Mouse (Mus musculus) left cerebral cortex, adult 2 months (tissue): ENCODE measurements around the gene Timm29. TPM values are rescaled to one million over a fixed set of nuclear protein-coding genes. Genes with fewer than 3 reads are reported as not detected.
"Not testable (repeated sequence)": the region's sequence is repeated elsewhere in the genome, so short reads cannot be mapped to it uniquely, and the experiment has no call there.

ENCODE experiments used
- DNase-seq, 2 experiments: peaks; one replicate each; pipeline ENCODE4 v3.0.0; 2021 to 2022; ENCODE audit warnings: low spot score in 2 of 2, mixed read lengths in 1 of 2; ENCODE audit errors: extremely low spot score in 1 of 2
- H3K27ac ChIP-seq: fragments of 200-600 bp; 2 replicates; pipeline ENCODE4 v1.8.1; 2022
- H3K4me3 ChIP-seq: fragments of 200-600 bp; 2 replicates; pipeline ENCODE4 v1.8.1; 2022
- CTCF ChIP-seq: fragments of 200-600 bp; IDR thresholded peaks from 2 replicates; pipeline ENCODE4 v1.8.1; 2022; ENCODE audit warnings: antibody characterized with exemption, mild to moderate bottlenecking, moderate library complexity
- intact Hi-C: fragments of 180-260 bp; cut with DNase I; formaldehyde crosslinking; loops from one replicate; pipeline ENCODE4 v1.15.1; 2025
- total RNA-seq, 2 experiments: library from RNA; stranded (reverse); gene quantifications; 2 replicates each; pipeline ENCODE4 v1.2.3; 2021

The Timm29 gene
- total RNA-seq, 2 experiments from 2014 or later: 52.3 to 53.2 TPM

- intact Hi-C loops: no loop called here
- no peak overlapping the region for H3K4me3 ChIP-seq
Measured at GRCm38 (mm10) chr9:21587678-21588349, 4.7 kb upstream of the Timm29 start.

GRCm38 (mm10) chr9:21588350-21588749 lies 4.2 kb upstream of the Timm29 start:
- DNase-seq: no peak
- intact Hi-C loops: no loop called here

More at GRCm38 (mm10) chr9:21587678-21588349, 4.7 kb upstream of the Timm29 start:
- DNase-seq: peak in 1 of 2 experiments; percentile 21
- H3K27ac ChIP-seq: peak overlapping the region; percentile 32; the same call in 1 of the 2 replicates
- no peak for TF ChIP-seq CTCF

GRCm38 (mm10) chr9:21589538-21589937 lies 3.0 kb upstream of the Timm29 start:
- H3K4me3 ChIP-seq: no peak overlapping the region
- no peak overlapping the region for H3K27ac ChIP-seq
- no peak for DNase-seq
- intact Hi-C loops: no loop called here
- no peak for TF ChIP-seq CTCF

More at GRCm38 (mm10) chr9:21588350-21588749, 4.2 kb upstream of the Timm29 start:
- no peak overlapping the region for H3K4me3 ChIP-seq
- no peak for TF ChIP-seq CTCF
- H3K27ac ChIP-seq: no peak overlapping the region

- DNase-seq: no peak
- intact Hi-C loops: loop anchor here (5.0 kb wide), 1 partner anchor 44 kb away; the partner anchor contains the start of gene Carm1
- Histone ChIP-seq H3K4me3 (peak overlapping the region; percentile 95), H3K27ac (no peak overlapping the region)
- no peak for TF ChIP-seq CTCF
Measured at GRCm38 (mm10) chr9:21591127-21591830, 1.2 kb upstream of the Timm29 start.

DNA sequence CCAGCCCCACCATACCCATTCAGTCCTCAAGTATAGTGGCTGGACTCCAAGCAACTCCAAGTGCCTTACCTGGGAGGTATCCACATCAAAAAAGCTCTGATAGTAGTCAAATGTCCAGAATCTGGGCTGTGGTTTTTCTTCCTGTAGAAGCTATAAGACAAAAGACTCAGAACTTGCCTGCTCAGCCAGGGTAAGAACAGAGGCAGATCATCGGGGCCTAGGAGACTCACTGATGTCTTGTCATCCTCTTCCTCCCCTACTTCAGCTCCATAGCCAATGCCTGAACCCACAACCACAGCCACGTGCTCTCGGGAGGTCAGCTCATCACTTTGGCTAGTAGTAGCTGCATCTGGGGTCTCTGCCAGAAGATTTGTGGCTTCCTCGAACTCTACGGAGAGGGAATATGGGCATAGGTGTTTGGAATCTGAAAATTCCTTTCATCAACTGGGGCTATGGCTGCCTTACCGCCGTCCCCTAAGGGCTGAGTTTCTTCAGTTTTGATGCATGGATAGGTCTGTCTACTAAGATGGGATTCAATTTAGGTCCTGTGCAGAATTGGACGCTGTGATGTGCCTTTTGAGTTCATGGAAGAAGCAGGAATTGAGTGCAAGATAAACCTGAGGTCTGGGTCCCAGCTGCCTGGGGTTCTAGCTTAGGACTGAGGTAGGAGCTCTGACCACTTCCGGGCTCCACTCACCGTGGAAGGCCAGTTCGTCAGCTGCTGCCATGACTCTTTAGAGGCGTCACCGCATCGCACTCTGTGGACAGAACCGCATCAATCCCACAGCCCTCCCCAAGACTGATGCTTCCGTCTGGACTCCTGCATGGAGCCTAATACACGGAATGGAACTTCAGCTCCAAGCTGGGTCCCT lies 455 bp upstream of the Timm29 start:
- DNase-seq: no peak
- intact Hi-C loops: loop anchor here (5.0 kb wide), 1 partner anchor 45 kb away; the partner anchor contains the start of gene Carm1
- peak overlapping the region; percentile 95 for H3K4me3 ChIP-seq
- H3K27ac ChIP-seq: peak overlapping the region; percentile 96
- no peak for TF ChIP-seq CTCF

DNA sequence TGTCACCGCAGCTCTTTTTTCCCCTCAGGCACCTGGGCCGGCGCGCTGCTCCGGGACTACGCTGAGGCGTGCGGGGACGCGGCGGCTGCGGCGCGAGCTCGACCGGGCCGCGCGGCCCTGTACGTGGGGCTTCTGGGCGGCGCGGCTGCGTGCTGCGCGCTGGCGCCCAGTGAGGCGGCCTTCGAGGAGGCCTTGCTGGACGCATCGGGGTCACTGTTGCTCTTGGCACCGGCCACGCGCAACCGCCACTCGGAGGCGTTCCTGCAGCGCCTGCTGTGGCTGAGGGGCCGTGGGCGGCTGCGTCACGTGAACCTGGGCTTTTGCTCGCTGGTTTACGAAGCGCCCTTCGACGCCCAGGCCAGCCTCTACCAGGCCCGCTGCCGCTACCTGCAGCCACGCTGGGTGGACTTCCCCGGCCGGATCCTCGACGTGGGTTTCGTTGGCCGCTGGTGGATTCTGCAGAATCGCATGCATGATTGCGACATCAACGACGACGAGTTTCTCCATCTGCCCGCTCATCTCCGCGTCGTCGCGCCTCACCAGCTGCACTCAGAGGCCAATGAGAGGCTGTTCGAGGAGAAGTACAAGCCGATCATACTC lies 700 bp downstream of the Timm29 start:
- no peak for TF ChIP-seq CTCF
- peak overlapping the region; percentile 95 for H3K4me3 ChIP-seq
- DNase-seq: peak; percentile 70 to 72
- intact Hi-C loops: loop anchor here (5.0 kb wide), 1 partner anchor 46 kb away; the partner anchor contains the start of gene Carm1
- peak overlapping the region; percentile 96 for H3K27ac ChIP-seq

DNA sequence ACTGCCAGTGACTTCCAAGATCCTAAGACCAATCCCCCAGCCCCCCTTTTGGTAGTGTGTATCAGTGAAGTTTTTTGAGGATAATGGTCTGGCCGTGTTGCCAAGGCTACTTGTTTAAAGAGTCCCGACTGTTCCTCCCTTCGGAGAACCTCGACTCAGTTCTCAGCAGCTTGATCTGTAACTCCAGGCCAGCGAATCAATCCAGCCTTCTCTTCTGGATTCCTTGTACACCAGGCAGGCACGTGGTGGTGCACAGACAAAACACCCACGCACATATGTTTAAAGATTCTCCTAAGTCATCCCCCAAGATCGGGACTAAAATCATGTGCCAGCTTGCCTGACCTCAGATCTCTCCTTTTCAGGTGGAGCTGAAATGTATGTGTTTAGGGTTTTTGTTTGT lies 1.8 kb downstream of the Timm29 start:
- DNase-seq, H3K27ac ChIP-seq: not testable (repeated sequence)
- intact Hi-C loops: loop anchor here (5.0 kb wide), 1 partner anchor 47 kb away; the partner anchor contains the start of gene Carm1
- H3K4me3 ChIP-seq: peak overlapping the region; percentile 95

GRCm38 (mm10) chr9:21594838-21595237 lies 2.3 kb downstream of the Timm29 start:
- intact Hi-C loops: loop anchor here (5.0 kb wide), 1 partner anchor 48 kb away; the partner anchor contains the start of gene Carm1
- H3K27ac ChIP-seq: no peak overlapping the region; the same call in 1 of the 2 replicates
- DNase-seq: no peak
- TF ChIP-seq CTCF: no peak
- H3K4me3 ChIP-seq: peak overlapping the region; percentile 95

DNA sequence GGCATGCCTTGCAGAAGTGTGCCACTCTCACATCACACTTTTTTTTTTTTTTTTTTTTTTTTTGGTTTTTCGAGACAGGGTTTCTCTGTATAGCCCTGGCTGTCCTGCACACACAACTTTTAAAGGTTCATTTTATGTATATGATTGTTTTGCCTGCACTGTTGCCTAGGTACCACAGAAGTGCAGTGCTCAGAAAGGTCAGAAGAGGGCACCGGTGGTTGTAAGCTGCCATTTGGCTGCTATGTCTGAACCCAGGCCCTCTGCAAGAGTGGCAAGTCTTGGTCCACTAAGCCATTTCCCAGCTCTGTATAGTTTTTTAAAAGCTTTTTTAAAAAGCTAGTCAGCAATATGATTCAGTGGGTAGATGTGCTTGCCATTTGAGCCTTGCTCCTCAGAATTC lies 5.7 kb downstream of the Timm29 start:
- Histone ChIP-seq H3K4me3 (no peak overlapping the region), H3K27ac (no peak overlapping the region)
- TF ChIP-seq CTCF: peak; percentile 26
- DNase-seq: no peak
- intact Hi-C loops: no loop called here

- intact Hi-C loops: loop anchor here (5.0 to 10.0 kb wide), 2 partner anchors 202 to 555 kb away; partner anchors contain the start of gene Pigyl
- TF ChIP-seq CTCF: no peak
- H3K27ac ChIP-seq: no peak overlapping the region
- no peak for DNase-seq
- no peak overlapping the region for H3K4me3 ChIP-seq
Measured at GRCm38 (mm10) chr9:21600186-21600585, 7.7 kb downstream of the Timm29 start.

GRCm38 (mm10) chr9:21601073-21601472 lies 8.6 kb downstream of the Timm29 start:
- intact Hi-C loops: loop anchor here (5.0 to 10.0 kb wide), 2 partner anchors 201 to 554 kb away; partner anchors contain the start of gene Pigyl
- Histone ChIP-seq H3K4me3 (no peak overlapping the region), H3K27ac (no peak overlapping the region)
- no peak for DNase-seq
- TF ChIP-seq CTCF: no peak
